Mouse (Mus musculus) E14TG2a.4 (cell line): Measurements from ENCODE around the gene Bag5.

Source experiments
- CTCF ChIP-seq: conservative IDR thresholded peaks from 2 replicates; pipeline ENCODE4 v1.5.1; 2014; ENCODE audit warnings: low read length
- POU5F1 ChIP-seq: IDR thresholded peaks from 2 replicates; pipeline ENCODE4 v1.6.1; 2014; ENCODE audit warnings: low read length, borderline replicate concordance

DNA sequence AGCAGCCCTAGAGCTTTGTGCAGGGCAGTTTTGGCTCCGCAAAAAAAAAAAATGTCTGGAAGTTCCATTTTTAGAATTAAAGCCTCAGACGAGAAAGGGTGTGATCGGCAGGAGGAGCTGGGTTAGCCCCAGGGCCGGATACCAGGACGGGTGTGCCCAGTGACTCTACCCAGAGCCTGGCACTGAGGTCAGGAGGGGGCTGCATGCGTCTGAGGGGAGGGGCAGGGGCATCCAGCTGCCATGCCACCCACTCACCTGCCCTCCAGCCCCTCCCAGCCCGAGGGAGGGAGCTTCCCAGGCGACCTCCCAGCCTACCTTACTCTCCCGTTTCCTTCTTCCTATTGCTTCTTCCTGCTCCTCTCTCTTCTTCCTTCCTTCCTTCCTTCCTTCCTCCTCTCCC is 40.3 kb upstream of the Bag5 start:
- TF ChIP-seq CTCF, result no peak
- TF ChIP-seq POU5F1, result no peak
